Mouse (Mus musculus) liver (tissue): ENCODE data around the gene Ptprc.

Experiments
- DNase-seq: peaks from one replicate; pipeline ENCODE4 v3.0.0-alpha.2; 2020; ENCODE audit warnings: mixed read lengths

Gene Ptprc

DNA sequence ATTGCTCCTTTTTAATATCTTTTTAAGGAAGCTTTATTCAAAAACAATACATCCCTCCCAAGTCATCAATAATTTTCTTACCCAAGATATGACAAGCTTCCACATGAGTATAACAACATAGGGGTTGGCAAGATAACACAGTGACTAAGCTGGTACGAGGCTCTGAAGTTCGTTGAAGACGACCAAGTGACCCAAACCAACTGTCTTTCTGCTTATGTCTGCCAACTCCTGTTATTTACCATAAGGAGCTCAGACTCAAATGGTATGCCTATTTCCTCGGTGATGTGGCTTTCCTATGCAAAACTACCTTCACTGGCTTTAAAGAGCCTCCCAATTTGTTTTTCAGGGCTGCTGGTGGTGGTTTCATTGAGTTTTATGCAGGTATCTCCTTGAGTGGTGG is at the start of gene Ptprc:
Gene Ptprc (minus strand): TSS at position 215 of the 400 bp plus-strand sequence.
- no peak for DNase-seq

DNA sequence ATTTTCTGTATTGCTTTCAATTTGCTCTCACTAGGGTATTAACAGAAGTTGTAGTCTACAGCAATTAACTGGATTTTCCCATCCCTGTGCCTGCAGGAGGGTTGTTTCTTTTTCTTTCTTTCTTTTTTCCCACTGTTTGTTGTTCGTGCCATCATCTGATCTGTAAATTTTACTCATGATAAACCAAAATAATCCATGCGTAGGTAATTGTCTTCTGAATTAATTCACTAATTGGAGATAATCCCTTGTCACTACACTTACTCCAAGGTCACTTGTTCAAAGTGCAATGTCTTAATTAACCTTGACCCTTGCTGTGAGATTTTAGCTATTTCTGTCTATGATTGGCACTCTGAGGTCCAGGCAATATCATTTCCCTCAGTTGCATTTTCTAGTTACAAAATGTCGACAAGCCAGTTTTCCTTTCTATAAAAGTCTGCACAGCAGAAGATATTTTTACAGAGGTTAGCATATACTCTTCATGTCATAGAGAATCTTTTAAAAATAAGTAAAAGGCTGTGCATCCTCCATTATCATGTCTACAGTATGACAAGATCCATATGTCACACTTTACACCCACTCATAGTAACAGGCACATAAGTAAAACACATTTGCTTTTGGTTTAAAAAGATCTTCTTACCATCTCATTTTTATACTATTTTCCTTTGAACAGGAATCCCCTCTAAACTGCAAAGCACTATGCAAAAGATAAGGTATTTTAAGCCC is 39.4 kb upstream of the Ptprc start:
- no peak for DNase-seq

DNA sequence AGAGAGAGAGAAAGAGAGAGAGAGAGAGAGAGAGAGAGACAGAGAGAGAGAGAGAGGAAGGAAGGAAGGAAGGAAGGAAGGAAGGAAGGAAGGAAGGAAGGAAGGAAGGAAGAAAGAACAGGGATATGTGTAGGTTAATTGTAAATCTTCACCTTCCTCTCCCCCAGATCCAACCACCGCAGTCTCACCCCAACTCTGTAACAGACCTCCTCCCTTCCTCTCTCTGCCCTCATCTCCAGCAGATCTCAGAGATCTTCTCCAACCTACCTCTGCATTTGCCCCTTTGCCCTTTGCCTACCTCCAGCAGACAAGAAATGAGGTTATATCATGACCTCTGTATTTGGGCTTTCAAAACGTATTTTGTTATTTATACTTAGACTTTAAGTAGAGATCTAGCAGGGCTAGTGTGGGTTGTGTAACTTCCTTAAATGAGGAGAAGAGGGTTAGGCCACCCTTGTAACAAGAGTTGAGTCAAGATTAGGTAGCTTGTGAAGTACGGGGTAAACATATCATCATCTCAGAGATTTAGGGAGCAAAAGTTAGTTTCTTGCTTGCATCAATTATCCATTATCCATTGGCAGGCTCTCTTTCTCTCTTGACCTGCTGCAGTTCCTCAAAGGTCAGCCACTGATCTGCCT is 35.0 kb upstream of the Ptprc start:
- no peak for DNase-seq

- no peak for DNase-seq
These were observed 34.2 kb upstream of the Ptprc start for GRCm38 (mm10) chr1:138209751-138210150.

DNA sequence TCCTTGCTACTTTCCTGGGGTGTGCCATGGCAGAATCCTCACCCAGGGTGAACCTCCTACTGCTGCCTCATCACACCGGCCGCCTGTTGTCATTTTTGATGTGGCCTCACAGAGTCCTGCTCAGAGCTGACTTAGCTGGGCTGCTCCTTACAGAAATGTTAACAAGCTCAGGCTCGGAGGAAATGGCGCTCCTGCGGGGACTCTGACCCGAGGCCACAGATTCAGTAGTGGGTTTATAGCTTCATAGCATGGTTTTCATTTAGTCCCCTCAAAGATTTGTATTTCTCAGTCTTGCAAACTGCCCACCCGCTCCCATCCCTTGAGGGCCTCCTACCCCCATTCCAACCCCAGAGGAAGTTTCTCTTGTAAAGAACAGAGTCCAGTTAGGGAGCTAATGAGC is 30.5 kb upstream of the Ptprc start:
- DNase-seq, result no peak

- peak; percentile 6 for DNase-seq
These were observed 16.4 kb upstream of the Ptprc start for GRCm38 (mm10) chr1:138191689-138192508.

DNA sequence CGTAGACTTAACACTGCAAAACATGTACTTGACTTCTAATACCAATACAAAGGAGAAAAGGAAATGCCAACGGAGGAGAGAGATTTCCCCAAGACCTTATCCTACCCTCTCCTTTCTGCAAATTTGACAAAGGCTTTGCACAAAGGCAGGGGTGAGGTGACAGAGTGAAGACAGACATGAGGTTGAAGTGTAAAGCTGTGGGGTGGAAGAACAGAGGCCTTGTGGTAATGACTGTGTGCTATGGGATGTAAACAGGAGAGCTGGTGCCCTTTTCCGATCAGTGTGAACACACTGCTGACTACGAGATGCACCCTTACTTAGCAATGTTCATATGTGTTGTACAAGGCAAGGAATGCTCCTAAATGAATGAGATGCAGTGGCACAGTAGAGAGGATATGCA is 12.6 kb upstream of the Ptprc start:
- DNase-seq, result no peak

DNA sequence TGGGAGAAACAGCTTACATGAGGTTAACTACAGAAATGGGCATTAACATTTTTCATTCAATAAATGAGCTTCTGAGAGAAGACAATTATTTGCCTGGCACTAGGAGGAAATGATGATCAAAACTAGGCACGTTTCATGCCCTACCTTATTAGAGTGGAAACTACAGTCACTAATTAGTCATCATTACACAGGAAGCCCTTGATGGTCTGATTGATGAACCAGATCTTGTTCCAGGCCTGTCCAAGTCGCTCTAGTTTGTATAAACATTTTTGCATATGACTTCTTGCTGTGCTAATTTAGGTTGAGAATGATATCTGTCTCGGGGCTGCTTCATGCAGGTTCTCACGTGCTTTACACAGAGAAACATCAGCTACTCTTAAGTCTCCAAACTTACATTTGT is 10.4 kb upstream of the Ptprc start:
- DNase-seq, result no peak

DNA sequence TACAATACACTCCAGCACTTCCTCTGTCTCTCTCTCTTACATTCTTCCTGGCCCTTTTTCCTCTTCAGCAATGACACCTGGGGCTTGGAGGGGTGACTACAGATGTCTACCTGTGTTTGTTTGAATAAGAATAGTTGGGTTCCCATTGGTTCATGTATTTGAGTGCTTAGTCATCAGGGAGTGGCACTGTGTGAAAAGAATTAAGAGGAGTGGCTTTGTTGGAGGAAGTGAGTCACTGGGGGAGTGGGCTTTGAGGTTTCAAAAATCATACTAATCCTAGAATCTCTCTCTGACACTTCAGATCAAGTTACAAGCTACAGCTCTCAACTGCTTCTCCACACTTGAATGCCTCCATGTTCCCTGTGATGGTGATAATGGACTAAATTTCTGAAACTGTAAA is 4.6 kb upstream of the Ptprc start:
- DNase-seq, result no peak

DNA sequence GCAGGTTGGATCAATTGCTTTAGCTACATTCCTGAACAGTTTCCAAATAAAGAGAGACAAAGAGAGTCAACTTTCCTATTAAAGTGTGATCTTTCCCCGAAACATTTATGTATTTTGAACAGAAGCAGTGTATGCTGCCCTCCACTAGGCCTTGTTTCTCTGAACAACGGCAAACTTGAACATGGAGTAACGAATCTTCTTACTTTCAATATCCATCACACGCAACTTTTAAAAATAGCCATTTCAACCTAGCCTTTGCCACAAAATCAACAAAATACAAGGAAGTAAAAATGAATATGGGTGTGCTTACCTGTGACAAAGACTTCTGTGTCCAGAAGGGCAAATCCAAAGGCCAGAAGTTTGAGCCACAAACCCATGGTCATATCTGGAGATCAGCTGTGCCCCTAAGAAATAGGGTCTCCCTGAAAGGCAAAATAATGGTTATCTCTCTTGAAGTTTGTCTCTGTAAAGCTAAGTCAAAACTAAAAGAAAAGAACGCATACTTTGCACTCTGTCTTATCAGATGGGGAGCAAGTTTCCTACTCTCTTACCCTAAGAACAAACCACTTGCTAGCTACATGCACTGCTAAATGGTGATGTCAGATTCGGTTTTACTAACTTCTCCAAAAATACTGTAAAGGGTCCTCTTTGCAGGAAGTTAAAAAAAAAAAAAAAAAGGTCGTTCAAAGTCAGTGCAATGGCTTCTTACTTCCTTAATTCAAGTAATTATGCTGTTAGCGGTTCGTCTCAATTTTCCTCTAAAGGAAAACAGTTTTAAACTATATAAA is 609 bp downstream of the Ptprc start:
- DNase-seq, result no peak

DNA sequence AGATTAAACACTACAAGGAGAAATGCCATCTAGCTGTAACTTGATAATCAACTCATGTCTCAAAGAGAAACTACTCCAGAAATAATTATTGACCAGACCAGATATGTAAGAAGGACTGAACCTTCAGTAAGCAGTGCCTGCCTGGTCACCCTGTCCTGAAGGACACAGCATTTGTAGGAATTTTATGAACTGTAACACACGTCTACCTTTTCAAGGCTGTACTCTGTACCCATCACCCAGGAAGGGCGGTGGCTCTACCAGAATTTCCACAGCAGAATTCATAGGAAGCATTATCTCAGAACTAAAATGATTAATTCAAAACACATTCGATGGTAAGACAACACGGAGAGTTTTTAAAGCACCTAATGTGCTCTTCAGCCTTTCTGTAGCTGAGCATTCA is 1.4 kb downstream of the Ptprc start:
- no peak for DNase-seq

DNA sequence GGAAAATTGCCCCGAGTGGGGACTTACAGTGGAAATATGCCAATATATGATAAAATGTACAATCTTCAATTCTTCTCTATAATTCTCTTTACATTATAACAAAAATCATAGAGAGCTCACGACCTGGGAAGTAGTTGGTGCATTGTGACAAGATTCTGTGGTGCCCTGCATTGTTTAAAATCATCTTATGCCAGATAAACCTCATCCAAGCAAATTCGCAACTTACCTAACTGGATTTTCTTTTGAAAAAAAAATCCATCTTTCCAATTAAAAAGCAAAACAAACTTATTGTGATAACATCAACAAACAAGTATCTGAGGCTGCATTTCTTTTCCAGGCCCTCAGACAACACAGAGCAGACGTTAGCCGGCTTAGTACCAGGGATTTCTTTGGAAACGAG is 1.8 kb downstream of the Ptprc start:
- no peak for DNase-seq

DNA sequence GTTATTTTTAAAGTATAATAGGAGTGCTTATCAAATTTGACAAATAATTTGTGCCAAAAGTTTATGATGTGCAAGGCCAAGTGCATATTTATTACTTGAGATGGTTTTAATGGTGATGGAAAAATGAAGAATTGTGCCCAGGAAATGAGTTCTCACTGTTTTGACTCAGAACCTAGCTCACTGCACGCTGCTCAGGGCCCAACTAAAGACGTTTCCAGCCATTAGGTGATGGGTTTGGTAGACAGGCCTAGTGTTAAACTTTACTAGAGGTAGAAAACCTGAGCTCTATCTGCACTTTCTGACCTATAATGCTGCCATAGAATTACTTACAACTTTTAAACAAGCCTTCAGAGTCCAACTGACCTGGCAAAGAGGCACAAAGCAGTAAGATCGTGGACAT is 3.0 kb downstream of the Ptprc start:
- DNase-seq, result no peak

DNA sequence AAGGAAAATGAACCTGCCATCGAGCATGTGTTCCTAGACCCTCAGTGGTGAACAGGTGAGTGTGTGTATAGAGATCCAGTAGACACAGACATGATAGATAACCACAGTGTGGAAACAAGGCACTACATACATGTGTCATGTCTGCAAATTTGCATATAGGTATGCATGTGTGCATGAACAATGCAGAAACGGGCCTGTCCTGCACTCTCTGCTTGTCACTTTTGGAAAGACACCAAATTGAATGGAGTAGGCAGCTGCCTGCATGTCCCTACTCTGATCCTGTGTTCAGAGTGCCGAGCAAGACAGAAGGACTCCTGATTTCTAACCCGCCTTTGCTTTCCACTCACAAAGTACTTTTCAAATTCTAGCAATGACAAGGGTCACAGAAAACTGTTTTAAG is 3.4 kb downstream of the Ptprc start:
- no peak for DNase-seq

GRCm38 (mm10) chr1:138166233-138166771 is 9.2 kb downstream of the Ptprc start:
- no peak for DNase-seq

- DNase-seq, result no peak
These were observed 12.9 kb downstream of the Ptprc start for GRCm38 (mm10) chr1:138162638-138163037.

GRCm38 (mm10) chr1:138158921-138159320 is 16.6 kb downstream of the Ptprc start:
- DNase-seq, result no peak

DNA sequence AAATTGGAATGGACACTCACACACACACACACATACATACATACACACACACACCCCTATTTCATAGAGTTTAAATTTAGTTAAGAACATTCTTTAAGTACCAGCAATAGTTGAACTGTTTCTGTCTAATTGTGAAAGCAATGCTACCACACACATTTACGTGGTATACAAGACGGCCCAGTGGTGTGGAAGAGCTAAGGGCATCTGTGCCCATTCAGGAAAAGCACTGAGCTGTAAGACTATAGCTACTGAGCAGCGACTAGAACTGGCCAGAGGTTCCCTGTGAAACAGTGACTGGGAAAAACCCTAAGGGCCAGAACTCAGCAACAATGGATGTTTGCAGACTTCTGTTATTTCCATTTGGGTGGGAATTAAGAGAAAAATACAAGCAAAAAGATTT is 17.3 kb downstream of the Ptprc start:
- no peak for DNase-seq

DNA sequence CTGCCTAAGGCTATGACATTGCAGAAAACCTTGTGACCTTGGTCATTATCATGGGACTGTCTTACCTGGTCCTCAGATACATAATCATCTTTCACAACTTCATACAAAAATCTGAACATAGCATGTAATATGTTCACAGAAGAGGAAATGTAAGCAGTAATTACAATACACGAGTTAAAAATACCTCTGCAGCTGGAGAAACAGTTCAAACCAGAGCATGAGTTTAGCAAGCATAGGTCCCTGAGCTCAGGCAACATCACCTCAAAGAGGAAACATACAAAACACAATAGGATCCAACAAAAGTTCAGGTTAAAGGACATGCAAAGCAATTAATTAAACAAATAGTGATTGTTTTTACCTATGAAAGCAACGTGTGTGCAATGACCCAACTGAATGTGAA is 17.8 kb downstream of the Ptprc start:
- DNase-seq, result no peak

DNA sequence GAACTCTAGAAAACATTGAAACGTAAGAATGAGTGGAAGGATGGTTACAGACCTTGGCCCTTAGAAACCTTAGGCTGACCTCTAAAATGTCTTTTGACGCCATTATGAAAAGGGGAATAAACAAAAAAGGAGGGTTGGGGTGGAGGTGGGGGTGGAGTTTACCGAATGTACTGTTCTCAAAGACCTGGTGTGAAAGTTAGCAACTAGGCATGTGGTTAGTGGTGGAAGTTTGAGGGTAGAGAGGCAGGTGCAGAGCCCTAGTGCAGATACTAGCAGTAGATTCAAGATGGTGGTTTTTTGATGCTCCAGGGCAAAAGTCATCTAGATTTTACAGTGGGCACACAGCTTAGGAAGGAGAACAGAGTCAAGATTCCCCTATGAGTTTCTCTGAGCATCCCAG is 18.5 kb downstream of the Ptprc start:
- no peak for DNase-seq

- DNase-seq, result no peak
These were observed 21.2 kb downstream of the Ptprc start for GRCm38 (mm10) chr1:138154185-138154785.

DNA sequence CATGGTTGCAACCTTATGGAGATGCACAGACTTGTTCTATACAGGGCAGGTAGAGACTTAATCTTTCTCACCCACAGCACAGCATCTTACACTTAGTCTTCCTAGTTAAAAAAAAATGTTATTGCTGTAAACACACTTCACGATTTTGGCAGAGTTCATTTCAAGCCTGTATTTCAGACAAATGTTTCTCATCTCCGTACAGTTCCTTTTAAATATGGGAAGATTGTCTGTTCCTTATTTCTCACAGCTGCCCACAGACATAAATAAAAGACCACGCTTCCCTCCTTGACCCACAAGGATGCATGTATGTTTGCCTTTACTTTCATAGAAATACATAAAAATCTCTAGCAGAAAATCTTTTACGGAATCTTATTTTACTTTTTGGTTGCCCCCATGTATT is 22.4 kb downstream of the Ptprc start:
- no peak for DNase-seq
